Mouse (Mus musculus) layer of hippocampus, postnatal 10 days (tissue): ENCODE data around the gene Hoxb4. TPM values are rescaled to one million over a fixed set of nuclear protein-coding genes. Genes with fewer than 3 reads are reported as not detected.

ENCODE experiments used
- DNase-seq, 2 experiments: peaks; one replicate each; pipeline ENCODE4 v3.0.0; 2021; ENCODE audit warnings: low spot score in 2 of 2
- long read RNA-seq: library from polyadenylated mRNA; stranded (forward); transcript quantifications from one replicate; pipeline ENCODE4 v2.0.0, GENCODE M21; 2023
- total RNA-seq, 2 experiments: library from RNA; stranded (reverse); gene quantifications; 2 replicates each; pipeline ENCODE4 v1.2.3; 2021

Gene Hoxb4
- not detected for total RNA-seq
- long read RNA-seq, result 0 reads

DNA sequence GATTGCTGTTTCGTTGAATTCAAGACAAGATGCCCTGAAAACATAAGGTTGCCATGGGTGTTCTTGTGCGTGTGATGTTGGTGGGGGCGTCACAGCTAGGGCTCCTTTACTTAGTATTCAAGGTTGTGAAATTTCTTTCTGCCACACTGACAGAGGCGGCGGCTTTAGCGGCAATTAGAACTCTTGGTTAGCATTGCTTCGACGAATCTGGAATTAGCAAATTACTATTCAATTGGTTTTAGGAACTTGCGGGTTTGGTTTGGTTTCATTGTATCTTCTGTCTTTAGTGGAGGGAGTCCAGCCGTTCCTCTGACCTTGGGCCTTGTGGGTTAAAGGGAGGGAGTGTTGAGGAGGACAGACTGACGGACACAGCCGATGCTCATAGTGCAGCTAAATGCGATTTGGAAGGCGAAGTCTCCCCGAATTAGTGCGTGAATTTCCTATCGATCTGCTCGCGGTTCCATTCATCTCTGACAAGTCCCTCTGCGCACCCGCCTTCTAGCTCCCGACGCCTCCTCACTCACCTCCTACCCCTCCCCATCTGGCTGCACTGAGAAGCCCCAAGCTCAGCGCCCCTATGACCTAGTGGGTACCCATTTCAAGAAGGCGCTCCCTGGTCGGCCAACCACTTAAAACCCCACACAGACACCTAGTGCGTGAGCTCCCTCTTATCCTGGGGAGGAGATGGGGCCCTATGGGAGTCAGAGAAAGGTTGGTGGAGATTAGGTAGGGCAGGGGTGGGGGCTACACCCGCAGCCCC lies at the start of gene Hoxb4:
Hoxb4 (plus strand) TSS at position 660 of the 760 bp plus-strand sequence.
- DNase-seq, result no peak

DNA sequence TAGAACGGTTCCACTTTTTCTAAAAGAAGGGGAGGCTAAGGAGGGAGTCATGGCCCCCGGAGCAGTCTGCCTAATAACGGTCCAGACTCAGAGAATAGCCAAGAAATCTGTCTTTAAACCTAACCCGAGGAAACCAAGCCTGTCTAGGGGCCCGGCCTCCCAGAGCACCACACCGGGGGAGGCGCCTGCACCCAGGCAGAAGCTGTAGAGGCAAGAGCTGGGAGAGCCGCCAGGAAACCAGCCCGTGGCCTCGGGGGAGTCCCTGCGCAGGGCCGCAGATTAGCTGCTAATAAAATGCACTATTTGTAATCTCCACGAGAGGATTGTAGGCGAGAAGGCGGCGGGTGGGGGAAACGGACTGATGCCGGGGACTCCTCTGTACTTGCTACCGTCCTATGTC lies 48.2 kb upstream of the Hoxb4 start:
- DNase-seq, result no peak

DNA sequence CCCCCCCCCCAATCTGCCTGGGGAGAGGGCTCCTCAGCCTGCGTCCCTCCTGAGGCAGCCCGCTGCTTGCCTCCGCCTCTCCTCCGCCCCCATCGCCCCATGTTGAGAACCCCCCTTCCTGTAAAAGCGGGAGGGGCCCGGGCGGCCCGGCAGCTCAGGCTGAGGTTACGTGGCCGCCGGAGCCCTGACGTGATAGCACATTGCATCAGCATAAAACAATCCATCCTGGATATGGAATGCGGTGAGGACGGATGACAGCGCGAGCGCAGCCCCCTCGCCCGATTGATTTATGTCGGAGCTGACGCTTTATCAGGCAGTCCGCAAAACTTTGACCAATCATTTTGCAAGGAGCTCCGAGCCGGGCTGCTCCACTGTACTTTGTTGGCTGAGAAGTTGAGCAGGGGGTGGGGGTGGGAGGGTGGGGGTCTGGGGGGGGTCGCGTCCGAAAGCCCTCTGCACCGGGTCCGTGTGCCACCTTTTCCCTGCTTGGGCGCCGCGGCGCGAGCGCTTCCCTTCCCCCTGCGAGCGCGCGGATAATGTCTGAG lies 47.0 kb upstream of the Hoxb4 start, which contains the start of gene Hoxb9:
Hoxb9 (plus strand) TSS at position 462 of the 545 bp plus-strand sequence.
- DNase-seq, result no peak

DNA sequence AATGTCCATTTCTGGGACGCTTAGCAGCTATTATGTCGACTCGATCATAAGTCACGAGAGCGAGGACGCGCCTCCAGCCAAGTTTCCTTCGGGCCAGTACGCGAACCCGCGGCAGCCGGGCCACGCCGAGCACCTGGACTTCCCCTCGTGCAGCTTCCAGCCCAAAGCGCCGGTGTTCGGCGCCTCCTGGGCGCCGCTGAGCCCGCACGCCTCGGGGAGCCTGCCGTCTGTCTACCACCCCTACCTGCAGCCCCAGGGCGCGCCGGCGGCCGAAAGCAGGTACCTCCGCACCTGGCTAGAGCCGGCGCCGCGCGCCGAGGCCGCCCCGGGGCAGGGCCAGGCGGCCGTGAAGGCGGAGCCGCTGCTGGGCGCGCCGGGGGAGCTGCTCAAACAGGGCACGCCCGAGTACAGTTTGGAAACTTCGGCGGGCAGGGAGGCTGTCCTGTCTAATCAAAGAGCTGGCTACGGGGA lies 46.5 kb upstream of the Hoxb4 start:
- DNase-seq, result no peak

DNA sequence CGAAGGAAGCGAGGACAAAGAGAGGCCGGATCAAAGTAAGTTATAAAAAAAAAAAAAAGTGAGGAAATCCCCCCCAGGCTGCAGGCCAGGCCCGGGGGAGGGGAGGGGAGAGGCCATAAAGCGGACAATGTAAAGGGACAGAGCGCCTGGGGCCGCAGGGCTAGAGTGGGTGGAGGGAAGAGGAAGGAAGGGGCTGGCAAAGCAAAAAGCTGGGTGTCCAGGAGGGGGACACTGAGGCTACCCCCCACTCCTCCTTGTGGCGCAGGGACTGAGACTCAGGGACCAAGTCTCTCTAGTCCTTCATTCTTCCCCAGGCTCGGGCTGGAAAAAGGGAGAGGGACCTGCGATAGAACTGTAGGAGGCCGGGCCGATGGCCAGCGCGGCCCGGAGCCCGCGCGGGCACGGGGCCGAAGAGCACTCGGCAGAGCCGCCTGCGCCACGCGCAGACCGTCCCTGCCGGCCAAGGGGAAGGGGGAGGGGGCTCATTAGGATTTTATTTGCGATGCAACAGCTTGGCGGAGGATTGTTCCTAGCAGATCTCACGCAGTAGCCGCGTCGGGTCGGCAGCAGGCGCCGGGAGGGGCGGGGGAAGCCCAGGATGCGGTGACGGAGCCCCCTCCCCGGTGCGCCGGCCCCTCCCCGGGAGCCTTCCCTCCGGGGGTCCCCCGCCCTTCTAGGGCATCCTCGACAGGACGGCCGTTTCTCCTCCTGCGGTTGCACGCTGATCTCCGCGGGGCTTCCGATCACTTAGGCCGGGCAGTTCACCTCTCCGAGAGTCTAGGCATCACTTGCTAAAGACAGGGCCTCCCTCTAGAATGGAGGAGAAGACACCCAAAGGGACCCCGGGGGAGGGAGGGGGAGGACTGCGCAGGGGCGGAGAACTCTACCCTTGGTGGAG lies 45.8 kb upstream of the Hoxb4 start:
- no peak for DNase-seq

DNA sequence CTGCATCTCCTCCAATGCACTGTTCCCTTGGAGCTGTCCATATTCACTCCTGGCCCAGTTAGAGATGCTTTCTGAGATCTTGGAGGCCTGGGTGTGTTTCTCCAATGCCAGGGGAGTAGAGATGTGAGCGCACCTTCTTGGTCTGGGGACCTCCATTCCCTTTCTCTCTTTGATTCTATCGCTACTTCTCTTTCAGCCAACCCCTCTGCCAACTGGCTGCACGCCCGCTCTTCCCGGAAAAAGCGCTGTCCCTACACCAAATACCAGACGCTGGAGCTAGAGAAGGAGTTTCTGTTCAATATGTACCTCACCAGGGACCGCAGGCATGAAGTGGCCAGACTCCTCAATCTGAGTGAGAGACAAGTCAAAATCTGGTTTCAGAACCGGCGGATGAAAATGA lies 43.6 kb upstream of the Hoxb4 start:
- no peak for DNase-seq

DNA sequence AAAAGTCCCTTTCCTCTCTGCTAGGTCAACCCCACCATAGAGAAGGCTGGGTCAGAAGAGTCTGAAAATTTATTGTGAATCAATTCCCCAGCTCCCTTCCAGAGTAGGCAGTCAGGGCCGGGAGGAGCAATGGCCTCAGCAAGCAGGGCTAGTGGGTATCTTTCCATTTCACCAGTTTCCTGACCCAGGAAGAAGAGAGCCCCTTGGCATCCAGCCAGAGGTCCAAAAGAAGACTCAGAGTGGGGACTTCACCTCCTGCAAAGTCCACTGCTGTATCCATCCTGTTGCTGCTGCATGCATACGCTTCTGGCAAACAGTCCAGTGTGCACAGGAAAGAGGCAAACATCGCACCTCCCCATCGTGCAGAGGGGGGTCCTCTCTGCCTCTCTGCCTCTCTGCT lies 42.2 kb upstream of the Hoxb4 start:
- DNase-seq, result no peak

DNA sequence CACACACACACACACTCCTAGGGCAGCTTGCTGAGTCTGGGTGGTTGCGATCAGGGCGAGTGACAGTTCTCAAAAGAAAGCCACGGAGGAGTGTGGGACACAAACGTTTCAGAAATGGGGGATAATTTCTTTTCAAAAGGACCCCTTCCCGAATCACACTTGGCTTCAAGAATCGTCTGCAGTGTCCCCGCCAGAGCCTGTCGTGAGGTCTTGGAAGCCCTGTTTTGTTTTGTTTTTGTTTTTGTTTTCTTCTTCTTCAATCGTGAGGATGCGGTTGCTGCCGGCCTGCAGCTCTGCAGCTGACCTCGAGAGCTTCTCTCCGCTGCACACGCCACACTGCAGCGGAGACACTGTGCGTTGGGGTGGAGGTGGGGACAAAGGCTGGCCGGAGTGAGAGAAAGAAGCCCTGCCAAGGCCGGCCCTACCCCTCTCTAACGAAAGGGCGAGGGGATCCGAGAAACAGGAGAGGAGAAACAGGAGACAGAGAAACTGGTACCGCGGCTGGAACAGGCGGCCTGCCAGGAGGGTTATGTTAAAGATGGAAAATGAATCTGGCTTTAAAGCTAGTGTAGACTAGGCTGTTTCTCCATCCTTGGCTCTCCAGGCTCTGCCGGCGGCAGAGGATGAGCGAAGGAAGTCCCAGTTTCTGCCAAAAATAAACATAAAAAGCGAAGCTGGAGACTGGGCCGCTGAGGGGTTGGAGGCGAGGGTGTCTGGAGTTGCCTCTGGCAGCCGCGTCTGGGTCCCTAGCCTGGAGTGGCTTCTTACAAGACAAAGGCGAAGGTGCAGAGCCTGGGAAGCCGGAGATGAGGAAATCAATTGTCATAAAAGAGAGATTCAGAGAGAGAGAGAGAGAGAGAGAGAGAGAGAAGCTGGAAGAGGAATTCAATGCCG lies 40.7 kb upstream of the Hoxb4 start:
- DNase-seq, result no peak

DNA sequence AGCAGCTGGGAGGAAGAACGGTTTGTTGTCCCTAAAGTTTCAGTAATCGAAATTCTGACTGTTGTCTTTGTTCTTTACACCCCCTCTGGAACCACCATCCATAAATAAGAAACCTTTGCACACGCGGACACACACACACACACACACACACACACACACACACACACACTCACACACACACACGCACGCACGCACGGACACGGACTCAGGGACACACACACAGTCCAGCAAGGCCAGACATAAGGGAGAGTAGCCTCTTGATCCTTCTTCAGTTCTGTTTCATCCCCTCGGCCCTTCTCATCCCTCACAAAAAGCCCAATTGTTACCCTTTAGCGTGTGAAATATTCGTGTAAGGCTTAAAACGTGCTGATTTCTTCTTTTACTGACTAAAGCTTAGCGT lies 39.7 kb upstream of the Hoxb4 start:
- DNase-seq, result no peak

DNA sequence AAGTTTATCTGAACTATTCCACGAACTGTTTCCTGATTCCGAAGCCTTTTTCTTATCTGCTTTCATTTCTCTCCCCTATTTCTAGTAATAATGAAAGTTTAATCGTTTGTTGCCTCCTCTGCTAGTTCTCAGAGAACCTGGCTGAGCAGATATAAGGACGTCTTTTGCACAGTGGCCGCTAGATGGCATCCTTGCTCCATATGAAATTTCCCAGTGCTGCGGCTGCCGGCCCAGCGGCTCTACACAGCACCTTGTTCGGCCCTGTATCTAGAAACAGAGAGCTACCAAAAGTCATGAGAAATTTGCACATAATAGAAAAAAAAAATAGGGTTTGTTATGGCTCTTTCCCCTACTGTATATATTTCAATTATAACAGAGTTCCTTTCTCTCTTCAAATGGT lies 39.3 kb upstream of the Hoxb4 start:
- peak; percentile 86 to 93 for DNase-seq

DNA sequence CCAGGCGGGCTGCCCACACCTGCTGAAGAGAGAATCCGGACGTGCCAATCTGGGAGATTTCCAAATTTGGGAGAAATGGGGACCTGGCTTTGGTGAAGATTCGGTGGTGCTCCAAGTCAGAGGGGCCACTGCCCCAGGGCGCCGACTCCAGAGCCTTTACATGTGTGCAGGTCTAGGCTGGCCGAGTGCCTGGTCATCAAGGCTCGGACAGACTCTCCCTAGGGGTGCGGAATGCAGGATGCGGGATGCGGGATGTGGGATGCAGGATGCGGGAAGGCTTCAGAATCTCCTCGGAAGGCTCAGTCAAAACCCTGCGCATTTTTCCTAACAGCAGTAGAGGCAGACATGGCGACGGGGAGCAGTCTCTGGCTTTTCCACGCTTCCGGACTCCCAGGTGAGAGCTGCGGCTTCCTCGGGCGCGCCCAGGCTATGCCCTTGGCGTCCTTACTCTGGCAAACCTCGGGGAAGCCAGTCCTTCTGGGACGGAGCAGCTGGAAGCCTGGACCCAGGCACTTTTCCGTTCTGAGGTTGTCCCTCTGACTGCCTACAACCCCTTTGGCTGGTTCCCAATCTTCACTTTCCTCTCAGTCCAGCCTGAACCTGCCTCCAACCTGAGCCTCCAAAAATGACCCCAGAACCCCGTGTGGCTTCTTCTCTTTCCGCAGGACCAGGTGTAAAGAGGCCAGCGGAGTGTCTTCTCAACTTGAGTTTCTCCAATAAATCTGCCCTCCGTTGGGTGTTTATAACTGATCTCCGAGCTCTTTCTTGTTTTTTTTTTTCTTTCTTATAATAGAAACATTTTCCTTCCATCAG lies 38.4 kb upstream of the Hoxb4 start:
- DNase-seq, result no peak

DNA sequence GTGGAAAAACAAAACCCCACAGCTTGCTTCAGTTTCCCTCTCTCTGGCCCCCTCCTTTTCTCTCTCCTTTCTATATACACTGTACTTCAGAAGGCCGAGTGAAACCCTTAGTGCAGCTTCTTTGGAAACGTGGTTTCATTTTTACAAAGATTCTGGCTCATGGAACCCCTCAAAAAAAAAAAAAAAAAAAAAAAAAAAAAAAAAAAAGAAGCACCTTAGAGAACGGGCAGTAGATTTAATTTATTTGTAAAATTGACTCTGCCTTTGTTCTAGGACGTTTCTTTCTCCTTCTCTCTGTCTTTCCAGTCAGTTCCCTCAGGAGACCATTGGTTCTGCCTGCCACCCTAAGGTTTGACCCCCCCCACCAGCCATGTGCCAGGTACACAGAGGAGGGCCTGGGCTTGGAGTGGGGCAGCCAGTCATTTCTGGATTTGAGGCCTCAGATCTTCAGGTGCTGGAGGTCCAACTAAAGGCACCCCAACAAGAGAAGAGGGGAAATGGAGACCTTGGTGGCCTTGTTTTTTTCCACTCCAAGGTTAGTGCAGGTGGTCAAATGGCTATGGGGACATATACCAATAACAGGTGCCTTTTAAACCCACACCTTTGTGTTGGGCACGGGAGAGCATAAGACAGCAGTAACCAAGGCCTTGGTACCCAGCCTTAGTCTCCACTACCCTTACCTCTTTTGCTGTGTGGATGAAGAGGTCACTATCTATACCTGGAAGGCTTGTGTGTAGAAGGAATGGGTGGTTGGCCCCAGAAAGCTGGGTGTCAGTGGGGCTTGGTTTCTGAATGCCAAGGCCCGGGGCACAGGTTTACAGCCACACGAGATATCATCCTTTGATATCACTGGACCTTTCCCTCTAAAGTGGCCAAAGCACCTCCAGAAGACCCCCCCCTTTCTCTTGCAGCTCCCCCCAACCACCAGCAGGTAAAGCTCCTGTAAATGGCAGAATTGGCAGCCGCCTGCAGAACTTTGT lies 37.4 kb upstream of the Hoxb4 start:
- DNase-seq, result no peak

DNA sequence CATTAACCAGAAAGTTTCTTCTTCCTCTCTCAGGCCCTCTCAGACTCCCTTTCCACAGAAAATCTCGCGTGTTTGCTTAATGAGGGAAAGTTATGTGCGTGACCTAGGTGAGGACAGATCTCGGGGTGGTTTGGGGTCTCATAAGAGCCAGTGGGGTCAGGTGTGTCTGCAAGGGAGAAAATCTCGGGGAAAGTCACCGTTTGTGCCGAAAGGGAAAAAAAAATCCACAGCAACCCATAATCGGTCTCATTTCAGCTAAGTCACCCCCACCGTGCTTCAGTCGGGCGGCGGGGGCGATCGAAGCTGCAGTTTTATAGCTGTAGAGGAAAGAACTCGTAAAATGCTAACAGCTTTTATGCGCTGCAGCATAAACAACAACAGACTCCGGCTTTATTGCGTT lies 36.7 kb upstream of the Hoxb4 start:
- no peak for DNase-seq

DNA sequence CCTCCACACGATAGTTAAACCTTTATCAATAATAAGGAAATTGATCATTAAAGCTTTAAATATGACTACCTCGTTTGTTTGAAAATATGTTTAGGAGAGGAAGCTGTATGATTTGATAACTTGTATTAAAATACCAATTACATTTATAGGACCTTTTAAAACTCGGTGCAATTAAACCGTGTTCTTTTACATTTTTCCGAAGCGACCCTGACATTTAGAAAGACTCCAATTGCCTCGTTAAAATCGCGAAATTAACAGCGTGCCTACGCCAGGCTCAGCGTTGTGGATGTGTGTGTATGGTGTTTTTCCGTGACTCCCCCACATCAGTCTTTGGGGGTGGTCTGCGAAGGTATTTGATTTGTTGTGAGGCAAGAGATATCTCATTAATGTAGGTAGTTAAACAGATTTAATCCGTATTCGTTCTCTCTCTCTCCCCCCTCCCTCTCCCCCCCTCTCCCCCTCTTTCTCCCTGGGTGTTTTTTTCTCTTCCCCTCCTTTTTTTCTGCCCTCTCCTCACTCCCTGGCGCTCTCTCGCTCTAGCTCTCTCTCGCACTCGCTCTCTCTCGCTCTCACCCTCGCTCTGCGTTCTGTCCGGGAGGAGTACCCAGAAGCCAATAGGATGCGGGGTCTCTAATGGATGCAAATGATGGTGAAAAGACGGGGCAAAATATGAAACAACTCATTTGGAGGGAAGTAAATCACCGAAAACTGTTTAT lies 36.1 kb upstream of the Hoxb4 start, which contains the start of gene Hoxb8:
Hoxb8 (plus strand) TSS at position 51 of the 716 bp plus-strand sequence.
- DNase-seq, result no peak

DNA sequence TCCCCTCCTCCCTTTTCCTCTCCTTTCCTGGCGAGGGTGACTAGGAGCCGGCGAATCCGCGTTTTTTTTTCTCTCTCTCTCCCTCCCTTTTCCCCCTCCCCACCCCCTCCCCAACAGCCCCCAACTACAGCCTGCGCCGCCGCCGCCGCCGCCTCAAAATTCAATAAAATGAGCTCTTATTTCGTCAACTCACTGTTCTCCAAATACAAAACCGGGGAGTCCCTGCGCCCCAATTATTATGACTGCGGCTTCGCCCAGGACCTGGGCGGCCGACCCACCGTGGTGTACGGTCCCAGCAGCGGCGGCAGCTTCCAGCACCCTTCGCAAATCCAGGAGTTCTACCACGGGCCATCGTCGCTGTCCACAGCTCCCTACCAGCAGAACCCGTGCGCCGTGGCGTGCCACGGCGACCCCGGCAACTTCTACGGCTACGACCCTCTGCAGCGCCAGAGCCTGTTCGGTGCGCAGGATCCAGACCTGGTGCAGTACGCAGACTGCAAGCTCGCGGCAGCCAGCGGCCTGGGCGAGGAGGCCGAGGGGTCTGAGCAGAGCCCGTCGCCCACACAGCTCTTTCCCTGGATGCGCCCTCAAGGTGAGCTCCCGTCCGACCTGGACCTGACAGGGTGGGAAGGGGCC lies 35.2 kb upstream of the Hoxb4 start:
- no peak for DNase-seq

DNA sequence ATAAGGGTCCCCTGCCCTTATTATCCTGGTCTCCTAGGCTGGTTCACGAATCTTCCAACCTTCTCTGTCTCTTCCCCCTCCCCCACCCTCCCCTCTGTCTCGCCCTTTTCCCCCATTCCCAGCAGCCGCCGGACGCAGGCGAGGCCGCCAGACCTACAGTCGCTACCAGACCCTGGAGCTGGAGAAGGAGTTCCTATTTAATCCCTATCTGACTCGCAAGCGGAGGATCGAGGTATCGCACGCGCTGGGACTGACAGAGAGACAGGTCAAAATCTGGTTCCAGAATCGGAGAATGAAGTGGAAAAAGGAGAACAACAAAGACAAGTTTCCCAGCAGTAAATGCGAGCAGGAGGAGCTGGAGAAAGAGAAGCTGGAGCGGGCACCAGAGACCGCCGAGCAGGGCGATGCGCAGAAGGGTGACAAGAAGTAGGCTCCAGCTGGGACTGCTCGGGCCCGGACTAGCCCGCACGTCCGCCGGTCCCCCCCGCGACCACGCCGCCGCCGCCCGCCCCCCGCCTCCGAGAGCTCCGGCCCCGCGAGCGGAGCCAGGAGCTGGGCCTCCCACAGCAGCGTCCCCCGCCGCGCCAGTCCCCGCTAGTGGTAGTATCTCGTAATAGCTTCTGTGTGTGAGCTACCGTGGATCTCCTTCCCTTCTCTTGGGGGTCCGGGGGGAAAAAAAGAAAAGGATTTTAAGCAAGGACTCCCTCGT lies 33.9 kb upstream of the Hoxb4 start:
- DNase-seq, result no peak
